Mouse (Mus musculus) erythroblast, adult 5-6 weeks (primary cell): Measurements from ENCODE around the gene Copz2. TPM values are rescaled to one million over a fixed set of nuclear protein-coding genes. Genes with fewer than 3 reads are reported as not detected.

Source experiments
- ATAC-seq: replicated peaks from 2 replicates; pipeline ENCODE4 v1.8.0; 2016; ENCODE audit warnings: moderate number of reproducible peaks, mild to moderate bottlenecking, moderate TSS enrichment, inconsistent platforms; ENCODE audit not compliant: poor library complexity, low FRiP score, severe bottlenecking
- total RNA-seq, 2 experiments: library from RNA; stranded (forward) in 1 of 2; stranded (reverse) in 1 of 2; fragments of 150-400 nt in 1 of 2; fragments of 200-764, 138-1000 nt in 1 of 2; gene quantifications; 2 replicates each; pipeline versions ENCODE4 v1.2.3 to v1.2.4; 2015 to 2017; ENCODE audit warnings: low replicate concordance in 2 of 2

Copz2 gene
- total RNA-seq, 2 experiments from 2014 or later, result not detected

DNA sequence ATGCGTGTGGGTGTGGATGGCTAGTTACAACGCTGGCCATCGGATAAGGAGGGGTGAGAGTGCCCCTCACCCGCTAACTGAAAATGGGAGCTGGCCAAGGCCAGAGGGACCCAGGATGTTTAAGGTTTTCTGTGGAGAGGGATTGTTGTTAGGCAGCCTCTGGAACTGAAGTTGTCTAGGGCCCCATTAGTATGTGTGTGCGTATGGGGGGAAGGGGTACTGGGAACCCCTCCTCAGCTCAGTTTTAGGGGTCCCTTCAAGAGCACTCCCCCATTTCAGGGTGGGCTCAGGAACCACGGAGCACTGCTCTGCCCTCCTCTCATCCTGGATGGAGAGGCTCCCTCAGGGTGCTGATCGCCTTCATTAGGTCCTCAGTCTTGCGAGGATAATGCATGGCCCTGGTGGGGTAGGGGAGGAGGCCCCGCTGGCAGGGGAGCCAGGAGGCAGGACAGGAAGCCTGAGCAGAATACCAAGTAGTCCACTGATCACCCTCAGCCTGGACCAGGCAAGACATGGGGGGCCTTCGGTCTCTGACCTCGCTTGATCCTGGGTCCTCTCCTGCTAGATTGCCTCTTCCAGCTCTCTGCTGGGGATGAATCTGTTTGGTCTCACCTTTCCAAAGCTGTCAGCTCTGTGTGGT is 43.7 kb downstream of the Copz2 start:
- no peak for ATAC-seq

DNA sequence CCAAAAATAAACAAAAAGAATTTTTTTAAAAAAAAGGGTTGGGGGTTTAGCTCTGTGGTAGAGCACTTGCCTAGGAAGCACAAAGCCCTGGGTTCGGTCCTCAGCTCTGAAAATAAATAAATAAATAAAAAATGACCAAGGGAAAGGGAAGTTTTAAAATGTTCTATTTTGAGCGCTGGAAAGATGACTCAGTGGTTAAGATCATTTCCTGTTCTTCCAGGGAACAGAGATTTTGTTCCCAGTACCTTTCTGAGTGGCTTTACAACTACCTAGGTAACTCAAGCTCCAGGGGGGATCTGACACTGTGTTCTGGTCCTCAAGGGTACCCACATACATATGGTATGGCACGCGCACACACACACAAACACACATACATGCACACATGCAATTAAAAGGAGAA is 46.2 kb downstream of the Copz2 start:
- no peak for ATAC-seq

DNA sequence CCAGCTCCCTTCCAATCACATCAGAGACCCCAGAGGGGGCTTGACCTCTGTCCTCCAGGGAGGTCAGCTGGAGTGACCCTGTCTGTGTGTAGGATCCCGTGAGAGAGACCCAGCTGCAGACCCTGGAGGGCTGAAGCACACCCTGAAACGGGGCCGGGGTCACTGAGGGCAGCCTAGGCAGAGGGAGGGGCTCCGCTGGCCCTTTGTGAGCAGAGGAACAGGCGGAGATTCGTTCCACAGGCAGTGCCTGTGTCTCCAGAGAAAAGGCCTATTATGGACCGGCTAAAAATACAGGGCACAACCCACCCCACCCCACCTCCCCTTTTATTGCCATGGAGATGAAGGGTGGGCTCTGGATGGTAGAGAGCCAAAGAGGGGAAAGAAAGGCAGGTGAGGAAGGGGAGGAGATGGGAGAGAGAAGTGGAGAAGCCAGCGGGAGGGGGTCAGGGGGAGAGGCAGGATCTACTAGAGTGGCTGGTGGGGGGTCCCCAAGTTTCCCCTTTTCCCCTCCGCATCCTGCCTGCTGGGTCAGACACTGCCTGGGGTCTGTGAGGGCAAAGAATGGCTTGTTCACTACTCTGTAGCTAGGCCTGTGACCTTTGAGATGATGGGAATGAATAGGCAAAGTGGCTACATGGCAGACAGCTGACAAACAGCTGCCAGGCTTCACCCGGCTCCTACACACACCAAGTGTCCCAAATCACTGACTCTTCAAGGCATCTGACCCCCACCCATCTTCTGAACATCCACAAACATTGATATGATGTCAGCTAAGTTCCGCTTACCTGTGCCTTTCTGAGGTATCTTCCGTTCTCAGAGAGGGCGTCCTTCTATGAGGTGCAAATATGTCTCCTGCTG is 50.0 kb downstream of the Copz2 start:
- no peak for ATAC-seq

DNA sequence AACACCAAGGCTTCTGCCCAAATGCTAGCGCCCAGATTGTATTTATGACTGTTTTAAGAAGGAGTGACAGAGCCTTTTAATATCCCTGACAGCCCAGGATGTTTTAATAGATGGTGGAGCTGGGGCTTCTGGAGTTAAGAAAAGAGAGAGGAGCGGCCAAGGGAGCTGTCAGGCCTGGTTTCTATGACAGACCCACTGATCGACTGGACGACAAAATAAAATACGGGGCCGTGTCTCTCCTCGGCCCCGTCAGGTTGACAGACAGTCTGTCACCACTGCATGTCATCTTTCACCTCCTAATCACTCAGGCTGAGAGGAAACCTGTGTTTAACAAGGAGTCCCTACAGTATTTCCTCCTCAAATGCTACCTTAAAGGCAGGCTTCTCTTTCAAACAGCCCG is 51.7 kb downstream of the Copz2 start:
- no peak for ATAC-seq

DNA sequence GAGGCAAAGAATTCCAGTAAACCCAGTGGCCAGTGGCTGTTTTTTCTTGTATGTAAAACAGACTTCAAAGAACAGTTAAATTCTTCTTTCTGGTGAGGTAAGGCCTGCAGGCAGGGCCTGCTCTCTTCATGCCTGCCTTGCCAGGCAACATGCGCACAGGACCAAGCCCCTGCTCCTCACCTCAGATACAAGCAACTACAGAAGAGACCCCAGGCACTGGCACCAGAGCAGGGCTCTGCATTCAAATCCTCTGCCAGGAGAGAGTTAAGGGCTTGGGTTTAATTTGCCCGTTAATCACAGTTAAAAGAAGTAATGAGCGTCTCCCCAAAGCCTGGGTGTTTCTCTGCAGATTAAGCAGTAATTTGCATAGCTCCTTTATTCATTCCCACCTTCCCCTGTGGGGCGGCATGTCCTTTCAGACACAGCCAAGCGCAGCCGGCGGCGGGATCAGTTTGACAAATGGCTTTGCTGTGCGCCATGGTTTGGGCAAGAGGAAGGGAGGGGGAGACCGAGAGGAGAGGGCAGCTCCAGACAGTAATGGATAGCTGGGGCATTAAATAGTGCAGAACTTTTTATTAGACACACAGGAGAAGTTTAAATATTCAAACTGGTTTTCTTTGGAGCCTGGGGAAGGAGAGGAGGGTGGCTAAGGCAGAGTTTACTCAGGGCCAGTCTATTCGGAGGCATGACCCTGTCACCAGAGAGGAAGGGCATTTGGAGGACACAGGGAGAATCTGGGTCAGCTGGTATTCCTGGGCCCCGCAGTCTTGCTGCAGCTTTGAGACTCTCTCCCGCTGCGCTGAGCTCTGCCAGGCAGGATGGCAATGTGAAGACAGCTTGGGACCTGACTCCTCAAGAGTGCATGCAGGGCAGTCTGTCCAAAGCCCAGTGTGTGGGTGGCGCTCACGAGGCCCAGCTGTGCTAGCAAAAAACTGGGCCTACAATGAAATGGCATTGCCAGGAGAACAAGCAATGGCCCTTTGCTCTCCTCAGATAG is 53.3 kb downstream of the Copz2 start:
- ATAC-seq, result no peak

DNA sequence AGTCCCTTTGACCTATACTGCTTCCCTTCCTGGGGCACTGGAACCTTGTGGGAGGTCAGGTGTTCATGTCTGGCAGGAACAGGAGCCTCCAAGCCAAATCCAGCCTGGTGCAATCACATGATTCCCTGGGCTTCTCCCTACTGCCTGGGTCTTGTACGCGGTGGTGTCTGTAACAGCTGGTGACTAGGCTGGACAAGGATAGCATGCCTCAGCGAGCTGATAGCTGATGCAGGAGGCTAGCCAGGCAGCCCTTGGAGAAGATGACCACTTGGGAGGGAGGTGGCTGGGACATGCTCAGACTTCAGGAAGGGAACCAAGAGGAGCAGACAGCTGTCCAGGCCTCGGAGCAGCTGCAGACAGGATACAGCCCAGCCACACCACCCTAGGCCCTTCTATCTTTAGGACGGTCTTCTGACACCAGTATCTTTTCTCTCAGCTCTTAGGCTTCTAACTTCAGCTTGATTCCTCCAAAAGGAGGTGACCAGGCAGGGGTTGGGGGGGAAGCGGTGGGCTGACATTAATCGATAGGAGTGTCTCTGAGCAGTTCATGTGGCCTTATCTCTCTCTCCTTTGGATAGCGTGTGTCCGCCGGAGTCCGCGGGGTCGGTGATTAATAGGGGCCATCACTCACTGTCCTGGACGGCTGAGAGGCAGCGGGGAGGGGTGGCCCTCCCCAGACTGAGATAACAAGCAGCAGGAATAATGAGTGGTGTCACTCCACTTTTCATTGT is 56.9 kb downstream of the Copz2 start:
- ATAC-seq, result no peak

DNA sequence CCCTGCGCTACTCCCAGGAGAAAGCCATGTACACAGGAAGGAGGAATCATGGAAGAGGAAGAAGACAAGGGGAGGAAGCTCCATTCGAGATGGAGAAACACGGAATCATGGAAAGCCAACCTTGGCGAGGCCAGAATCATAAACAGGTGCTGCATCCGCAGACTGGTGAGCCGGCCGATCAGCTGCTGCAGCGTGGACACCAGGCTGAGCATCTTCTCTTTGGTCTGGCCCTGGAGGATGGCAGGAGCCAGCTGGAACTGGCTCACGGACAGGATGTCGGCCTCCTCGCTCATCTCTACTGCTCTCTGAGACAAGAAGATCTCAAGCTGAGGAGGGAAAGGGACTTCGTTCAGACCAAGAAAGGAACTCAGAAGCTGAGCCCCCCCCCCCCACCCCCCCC is 58.9 kb downstream of the Copz2 start:
- no peak for ATAC-seq

DNA sequence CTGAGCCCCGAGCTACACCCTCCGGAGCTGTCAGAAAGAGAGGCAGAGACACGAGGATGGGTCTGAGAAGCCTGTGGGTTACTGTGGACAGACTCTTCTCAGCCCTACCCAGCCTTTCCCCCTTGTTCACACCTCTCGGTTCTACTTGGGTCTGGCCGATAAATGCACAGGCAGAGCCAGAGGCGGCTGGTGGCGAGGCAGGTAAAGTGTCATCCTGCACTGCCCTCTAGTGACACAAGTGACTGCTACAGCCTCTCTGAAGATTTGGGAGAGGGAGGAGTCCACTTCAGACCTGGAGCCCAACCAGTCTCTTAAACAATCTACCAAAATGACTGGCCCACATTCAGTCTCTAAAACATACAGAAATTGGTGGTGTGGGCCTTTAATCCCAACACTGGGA is 60.3 kb downstream of the Copz2 start:
- peak; percentile 80 for ATAC-seq

Other genes starting within 250 kb of the Copz2 start
- 1.3 and 12.3 TPM in 2 replicates for gene Snx11, start 72.3 kb upstream of the Copz2 start, total RNA-seq (2015; ENCODE audit: low replicate concordance)
- 10.2 and 16.3 TPM in 2 replicates for gene Snx11, start 72.3 kb upstream of the Copz2 start, total RNA-seq (2017; ENCODE audit: low replicate concordance)
- gene Cbx1, start 60.7 kb upstream of the Copz2 start, total RNA-seq (2015; ENCODE audit: low replicate concordance), result 13.6 and 14.4 TPM in 2 replicates
- gene Cbx1, start 60.7 kb upstream of the Copz2 start, total RNA-seq (2017; ENCODE audit: low replicate concordance), result 22.0 and 32.9 TPM in 2 replicates
- gene Nfe2l1, start 19.9 kb upstream of the Copz2 start, total RNA-seq (2015; ENCODE audit: low replicate concordance), result 27.0 and 27.1 TPM in 2 replicates
- gene Nfe2l1, start 19.9 kb upstream of the Copz2 start, total RNA-seq (2017; ENCODE audit: low replicate concordance), result 26.5 and 32.5 TPM in 2 replicates
- gene Cdk5rap3, start 66.6 kb downstream of the Copz2 start, total RNA-seq (2015; ENCODE audit: low replicate concordance), result 6.1 and 8.6 TPM in 2 replicates
- gene Cdk5rap3, start 66.6 kb downstream of the Copz2 start, total RNA-seq (2017; ENCODE audit: low replicate concordance), result 6.8 and 17.3 TPM in 2 replicates
- not detected in 2 replicates for gene Prr15l, start 78.2 kb downstream of the Copz2 start, total RNA-seq (2015; ENCODE audit: low replicate concordance)
- 0.94 and 1.3 TPM in 2 replicates for gene Prr15l, start 78.2 kb downstream of the Copz2 start, total RNA-seq (2017; ENCODE audit: low replicate concordance)
- 231 and 288 TPM in 2 replicates for gene Pnpo, start 94.1 kb downstream of the Copz2 start, total RNA-seq (2015; ENCODE audit: low replicate concordance)
- gene Pnpo, start 94.1 kb downstream of the Copz2 start, total RNA-seq (2017; ENCODE audit: low replicate concordance), result 381 and 405 TPM in 2 replicates
- gene Sp2, start 133.1 kb downstream of the Copz2 start, total RNA-seq (2015; ENCODE audit: low replicate concordance), result 16.1 and 17.1 TPM in 2 replicates
- gene Sp2, start 133.1 kb downstream of the Copz2 start, total RNA-seq (2017; ENCODE audit: low replicate concordance), result 4.4 and 6.1 TPM in 2 replicates
- not detected in 2 replicates for gene Sp6, start 163.5 kb downstream of the Copz2 start, total RNA-seq (2015; ENCODE audit: low replicate concordance)
- gene Sp6, start 163.5 kb downstream of the Copz2 start, total RNA-seq (2017; ENCODE audit: low replicate concordance), result not detected in 2 replicates
- gene Scrn2, start 180.1 kb downstream of the Copz2 start, total RNA-seq (2015; ENCODE audit: low replicate concordance), result 0.84 TPM in 1 of 2 replicates, not detected in the other
- 2.0 and 3.1 TPM in 2 replicates for gene Scrn2, start 180.1 kb downstream of the Copz2 start, total RNA-seq (2017; ENCODE audit: low replicate concordance)
- 6.5 TPM in 1 of 2 replicates, not detected in the other for gene Lrrc46, start 191.5 kb downstream of the Copz2 start, total RNA-seq (2015; ENCODE audit: low replicate concordance)
- gene Lrrc46, start 191.5 kb downstream of the Copz2 start, total RNA-seq (2017; ENCODE audit: low replicate concordance), result 0.17 TPM in 1 of 2 replicates, not detected in the other
- gene Mrpl10, start 191.7 kb downstream of the Copz2 start, total RNA-seq (2015; ENCODE audit: low replicate concordance), result 8.8 TPM in 2 replicates
- gene Mrpl10, start 191.7 kb downstream of the Copz2 start, total RNA-seq (2017; ENCODE audit: low replicate concordance), result 5.6 and 6.2 TPM in 2 replicates
- gene Osbpl7, start 200.8 kb downstream of the Copz2 start, total RNA-seq (2015; ENCODE audit: low replicate concordance), result 5.6 and 7.3 TPM in 2 replicates
- gene Osbpl7, start 200.8 kb downstream of the Copz2 start, total RNA-seq (2017; ENCODE audit: low replicate concordance), result 2.1 and 5.7 TPM in 2 replicates